Mouse (Mus musculus): ENCODE measurements at regions not wholly inside any gene's neighbourhood (a gene's known extent, or its start where the extent isn't known, plus 50 kb on each side); places are given as distances from the start of the nearest gene placed in this dataset.

- DNase-seq (ENCODE audit: low spot score) = no peak
Measured at GRCm38 (mm10) chr17:51258316-51258715, 79.2 kb upstream of the Tbc1d5 start.

- DNase-seq (ENCODE audit: low spot score) = no peak
Measured at GRCm38 (mm10) chr17:51248543-51248942, 69.4 kb upstream of the Tbc1d5 start.

GRCm38 (mm10) chr17:51246038-51246437, 66.9 kb upstream of the Tbc1d5 start:
- DNase-seq (ENCODE audit: low spot score) = no peak

- DNase-seq (ENCODE audit: low spot score) = no peak
Measured at GRCm38 (mm10) chr17:51240360-51240993, 61.3 kb upstream of the Tbc1d5 start.

- no peak for DNase-seq (ENCODE audit: low spot score)
Measured at GRCm38 (mm10) chr17:51239465-51239864, 60.3 kb upstream of the Tbc1d5 start.

Measured in embryo, embryonic 10.5 days (tissue).